Mouse (Mus musculus): Measurements from ENCODE around the gene Fam166b. TPM values are rescaled to one million over a fixed set of nuclear protein-coding genes. Genes with fewer than 3 reads are reported as not detected.

The Fam166b gene
- polyA plus RNA-seq (2015; fragmentation: Nextera tagmentation; extraction: Ambion mirVana) = 0.65 and 0.70 TPM in 2 replicates

DNA sequence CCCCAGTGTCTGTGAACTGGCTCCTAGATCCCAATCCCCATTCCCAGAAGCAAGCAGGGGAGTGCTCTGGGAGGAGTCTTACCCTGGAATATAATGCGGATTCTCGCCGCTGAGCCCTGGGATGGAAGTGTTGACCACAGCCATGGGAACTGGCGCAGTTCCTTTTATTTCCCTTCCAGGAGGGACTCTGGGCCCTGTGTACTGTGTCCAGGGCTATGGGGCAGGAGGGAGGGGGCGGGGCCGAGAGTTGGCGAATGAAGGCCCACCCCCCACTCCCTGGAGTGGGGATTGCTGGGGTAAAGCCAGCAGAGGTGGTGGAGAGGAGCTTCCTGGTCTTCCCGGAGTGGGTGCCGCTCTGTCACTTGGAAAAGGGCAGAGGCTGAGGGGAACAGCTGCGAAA is at the start of gene Fam166b:
Gene Fam166b, minus strand, starts transcription at position 189 of the 400 bp plus-strand sequence.
- Histone ChIP-seq H3K9me3 (no peaks in the 10 kb centered on the region), H3K4me1 (peaks cover 18% of the 10 kb centered on the region; the same call in 1 of the 2 replicates), H3K9ac (replicated peaks) (no peak within 1 kb of the TSS; the same call in 1 of the 2 replicates), H3K36me3 (peaks cover 31% of the 10 kb centered on the region), H3K4me2 (replicated peaks) (no peak within 1 kb of the TSS), H3K4me3 (no peak within 1 kb of the TSS), H3K27me3 (peaks cover 7% of the 10 kb centered on the region; the same call in 1 of the 2 replicates), H3K27ac (replicated peaks) (no peak within 1 kb of the TSS)
- 6% methylated on average over 10 of the region's 10 CpGs for WGBS
- ATAC-seq (replicated peaks) = no peak

DNA sequence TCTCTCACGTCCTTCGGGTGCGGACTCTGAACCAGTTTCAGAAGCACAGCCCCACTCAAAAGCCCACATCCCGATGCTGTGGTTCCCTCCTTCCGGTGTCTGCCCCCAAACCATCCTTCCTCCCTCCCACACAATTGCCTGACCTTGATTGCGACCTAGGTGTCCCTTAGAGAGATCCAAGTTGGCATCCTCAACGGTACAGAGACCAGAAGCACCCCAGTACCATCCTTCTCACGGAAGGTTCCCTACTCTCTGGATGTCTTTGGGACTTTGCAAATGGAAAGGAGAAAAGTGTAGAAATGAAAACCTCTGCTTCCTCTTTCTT is 49.6 kb upstream of the Fam166b start:
- ATAC-seq (replicated peaks) = peak; percentile 55; the same call in 1 of the 2 replicates
- peak overlapping the region; percentile 45 for H3K9ac ChIP-seq (replicated peaks)
- H3K4me3 ChIP-seq = peak overlapping the region; percentile 39
- peaks cover 4% of the 10 kb centered on the region; the same call in 1 of the 2 replicates for H3K4me1 ChIP-seq
- H3K4me2 ChIP-seq (replicated peaks) = peak overlapping the region; percentile 48
- H3K9me3 ChIP-seq = no peaks in the 10 kb centered on the region
- WGBS = 63% methylated on average over 8 of the region's 8 CpGs
- H3K27me3 ChIP-seq = no peaks in the 10 kb centered on the region
- 0 out of 2 replicates have a peak overlapping the region, but pooled peaks have one; percentile 31 for H3K27ac ChIP-seq (replicated peaks)
- H3K36me3 ChIP-seq = no peaks in the 10 kb centered on the region

DNA sequence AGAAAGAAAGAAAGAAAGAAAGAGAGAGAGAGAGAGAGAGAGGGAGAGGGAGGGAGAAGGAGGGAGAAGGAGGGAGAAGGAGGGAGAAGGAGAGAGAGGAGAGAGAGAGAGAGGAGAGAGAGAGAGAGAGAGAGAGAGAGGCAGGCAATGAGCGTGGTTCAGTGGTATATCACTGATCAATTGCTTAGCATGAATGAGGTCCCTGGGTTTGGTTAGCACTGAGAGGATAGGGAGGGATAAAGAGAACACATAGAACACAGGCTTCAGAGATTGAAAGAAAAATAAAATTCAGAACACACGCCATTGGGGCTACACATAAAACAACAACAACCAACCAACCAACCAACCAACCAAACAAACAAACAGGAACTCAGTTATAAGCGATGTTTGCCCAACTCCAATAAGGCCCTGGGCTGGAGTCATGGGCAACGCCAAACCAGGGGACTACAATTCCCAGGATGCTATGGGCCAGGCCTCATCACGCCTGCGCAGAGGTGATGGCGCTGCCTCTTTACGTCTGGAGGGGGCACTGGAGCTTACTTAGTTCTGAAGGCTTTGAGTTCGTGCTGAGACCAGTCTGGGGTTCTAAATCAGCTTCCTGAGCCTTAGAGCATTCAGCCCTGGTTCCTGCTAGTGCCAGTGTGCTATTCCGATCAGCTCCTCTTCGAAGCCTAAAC is 49.1 kb upstream of the Fam166b start:
- Histone ChIP-seq H3K27me3 (no peaks in the 10 kb centered on the region), H3K27ac (replicated peaks) (0 out of 2 replicates have a peak overlapping the region, but pooled peaks have one; percentile 31)
- WGBS = 19% methylated on average over 11 of the region's 11 CpGs

DNA sequence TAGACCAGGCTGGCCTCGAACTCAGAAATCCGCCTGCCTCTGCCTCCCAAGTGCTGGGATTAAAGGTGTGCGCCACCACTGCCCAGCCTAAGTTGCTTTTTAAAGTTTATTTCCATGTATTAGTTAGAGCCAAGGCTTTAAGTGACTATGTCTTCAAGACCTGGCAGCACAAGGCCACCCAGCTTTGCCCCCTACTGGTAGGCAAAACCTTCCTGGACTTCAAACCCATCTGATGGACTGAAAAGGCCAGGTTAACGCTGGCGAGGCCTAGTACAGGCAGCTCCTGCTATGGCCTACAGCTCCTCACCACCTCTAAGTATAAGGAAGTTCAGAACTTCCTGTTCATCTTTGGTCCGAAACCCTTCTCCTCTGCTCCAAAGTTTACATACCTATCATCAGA is 47.7 kb upstream of the Fam166b start:
- Histone ChIP-seq H3K4me1 (peaks cover 4% of the 10 kb centered on the region; the same call in 1 of the 2 replicates), H3K4me2 (replicated peaks) (no peak overlapping the region), H3K36me3 (no peaks in the 10 kb centered on the region), H3K27me3 (no peaks in the 10 kb centered on the region), H3K9ac (replicated peaks) (no peak overlapping the region), H3K27ac (replicated peaks) (no peak overlapping the region), H3K4me3 (no peak overlapping the region), H3K9me3 (no peaks in the 10 kb centered on the region)
- WGBS = 88% methylated on average over 6 of the region's 6 CpGs
- no peak for ATAC-seq (replicated peaks)

More for the DNA sequence above, 49.1 kb upstream of the Fam166b start:
- Histone ChIP-seq H3K9ac (replicated peaks) (peak overlapping the region; percentile 45), H3K9me3 (no peaks in the 10 kb centered on the region), H3K4me1 (peaks cover 4% of the 10 kb centered on the region; the same call in 1 of the 2 replicates), H3K36me3 (no peaks in the 10 kb centered on the region), H3K4me2 (replicated peaks) (peak overlapping the region; percentile 48), H3K4me3 (peak overlapping the region; percentile 39)
- ATAC-seq (replicated peaks) = peak; percentile 99

DNA sequence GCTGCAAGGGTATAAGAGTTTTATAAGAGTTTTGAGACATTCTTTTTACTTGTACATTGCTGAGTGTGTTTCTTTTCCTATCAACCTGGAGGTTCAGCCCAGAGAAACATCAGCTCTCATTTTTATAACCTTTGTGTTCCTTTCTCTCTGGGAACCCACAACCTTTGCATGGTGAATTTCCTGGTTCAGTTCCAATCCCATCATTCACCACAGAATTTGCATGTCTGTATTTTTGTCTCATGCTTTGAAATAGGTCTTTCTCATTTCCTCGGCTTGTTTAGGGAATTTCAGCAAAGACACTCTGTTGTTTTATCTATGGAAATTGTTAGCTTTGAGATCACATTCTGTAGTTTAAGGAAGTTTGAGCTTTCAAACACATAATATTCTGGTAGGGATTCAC is 44.7 kb upstream of the Fam166b start:
- Histone ChIP-seq H3K27ac (replicated peaks) (no peak overlapping the region), H3K27me3 (no peaks in the 10 kb centered on the region), H3K4me2 (replicated peaks) (no peak overlapping the region), H3K4me3 (no peak overlapping the region), H3K4me1 (peaks cover 4% of the 10 kb centered on the region; the same call in 1 of the 2 replicates), H3K9me3 (no peaks in the 10 kb centered on the region), H3K36me3 (no peaks in the 10 kb centered on the region), H3K9ac (replicated peaks) (no peak overlapping the region)
- ATAC-seq (replicated peaks) = no peak
- 83% methylated on average over 1 of the region's 1 CpGs for WGBS

DNA sequence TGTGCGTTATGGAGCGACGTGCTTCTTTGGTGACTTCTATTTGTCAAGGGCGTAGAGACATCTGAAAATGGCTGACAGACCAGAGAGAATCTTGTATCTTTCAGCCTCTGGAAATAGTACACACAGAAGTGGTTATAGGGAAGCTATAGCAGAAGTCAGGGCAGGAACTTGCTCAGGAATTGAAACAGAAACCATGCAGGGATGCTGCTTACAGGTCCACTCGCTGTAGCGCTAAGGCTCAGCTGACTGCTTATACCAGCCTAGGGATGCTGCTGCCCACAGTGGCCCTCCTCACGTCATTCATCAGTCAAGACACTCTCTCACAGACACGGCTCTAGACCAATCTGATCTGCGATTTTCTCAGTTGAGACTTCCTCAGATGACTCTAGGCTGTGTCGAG is 41.4 kb upstream of the Fam166b start:
- Histone ChIP-seq H3K36me3 (no peaks in the 10 kb centered on the region), H3K4me3 (no peak overlapping the region), H3K9me3 (no peaks in the 10 kb centered on the region), H3K9ac (replicated peaks) (no peak overlapping the region), H3K27me3 (no peaks in the 10 kb centered on the region), H3K4me1 (no peaks in the 10 kb centered on the region), H3K27ac (replicated peaks) (no peak overlapping the region), H3K4me2 (replicated peaks) (no peak overlapping the region)
- ATAC-seq (replicated peaks) = no peak
- WGBS = 94% methylated on average over 10 of the region's 10 CpGs

DNA sequence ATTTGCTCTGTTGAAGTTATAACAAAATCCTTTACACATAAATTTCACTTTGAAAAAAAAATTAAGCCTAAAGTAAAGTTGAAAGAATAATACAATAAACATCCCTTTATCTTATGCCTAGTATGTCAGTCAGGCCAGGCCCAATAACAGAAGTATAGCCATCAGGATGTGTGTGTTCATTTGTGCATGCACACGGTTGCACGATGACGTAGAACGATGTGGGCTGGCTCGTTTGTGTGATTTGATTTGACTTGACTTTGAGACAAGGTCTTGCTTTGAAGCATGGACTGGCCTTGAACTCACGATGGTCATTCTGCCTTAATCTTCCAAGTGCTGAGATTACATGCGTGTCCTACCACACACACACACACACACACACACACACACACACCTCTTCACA is 37.9 kb upstream of the Fam166b start:
- H3K9ac ChIP-seq (replicated peaks) = no peak overlapping the region
- H3K4me3 ChIP-seq = no peak overlapping the region
- no peak overlapping the region for H3K27ac ChIP-seq (replicated peaks)
- H3K4me1 ChIP-seq = no peaks in the 10 kb centered on the region
- no peaks in the 10 kb centered on the region for H3K9me3 ChIP-seq
- no peaks in the 10 kb centered on the region for H3K27me3 ChIP-seq
- no peak overlapping the region for H3K4me2 ChIP-seq (replicated peaks)
- no peaks in the 10 kb centered on the region for H3K36me3 ChIP-seq
- 94% methylated on average over 7 of the region's 7 CpGs for WGBS
- no peak for ATAC-seq (replicated peaks)

DNA sequence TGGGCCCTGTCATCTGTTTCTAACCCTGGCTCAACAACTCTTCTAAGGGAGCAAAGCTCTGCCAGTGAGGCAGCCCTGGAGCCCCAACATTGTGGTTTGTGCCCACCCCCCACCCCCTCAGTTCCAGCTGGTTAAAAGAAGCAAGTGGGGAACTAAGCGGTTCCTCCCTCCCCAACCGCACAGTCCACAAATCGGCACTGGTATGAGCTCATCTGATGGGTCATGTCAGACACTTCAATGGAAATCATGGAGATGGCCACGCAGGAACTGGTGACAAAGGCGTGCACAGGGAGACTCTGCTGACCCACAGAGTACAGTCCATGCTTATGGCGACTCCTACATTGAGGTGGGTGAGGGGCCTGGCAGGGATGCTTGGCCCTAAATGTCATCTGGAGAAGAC is 37.0 kb upstream of the Fam166b start:
- H3K4me2 ChIP-seq (replicated peaks) = no peak overlapping the region
- H3K9ac ChIP-seq (replicated peaks) = no peak overlapping the region
- no peak overlapping the region for H3K27ac ChIP-seq (replicated peaks)
- no peak for ATAC-seq (replicated peaks)
- H3K36me3 ChIP-seq = no peaks in the 10 kb centered on the region
- H3K4me3 ChIP-seq = no peak overlapping the region
- no peaks in the 10 kb centered on the region for H3K27me3 ChIP-seq
- H3K4me1 ChIP-seq = no peaks in the 10 kb centered on the region
- WGBS = 92% methylated on average over 6 of the region's 6 CpGs
- H3K9me3 ChIP-seq = no peaks in the 10 kb centered on the region

DNA sequence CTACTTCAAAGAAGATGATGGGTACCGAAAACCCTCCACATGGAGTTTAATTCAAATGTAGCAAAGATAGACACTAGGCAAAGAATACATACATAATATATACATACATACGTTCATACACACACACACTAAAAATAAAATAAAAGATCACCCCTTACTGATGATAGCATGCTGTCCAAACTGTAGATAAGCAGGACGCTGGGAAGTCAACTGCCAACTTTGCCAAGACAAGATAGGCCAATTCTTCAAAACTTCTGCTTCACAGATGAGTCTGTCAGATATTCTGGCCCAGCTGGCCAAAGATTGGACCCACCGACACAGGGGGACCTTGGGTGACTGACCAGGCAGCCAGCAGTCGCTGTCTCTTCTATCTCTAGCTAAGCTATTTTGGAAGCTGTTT is 34.2 kb upstream of the Fam166b start:
- H3K4me2 ChIP-seq (replicated peaks) = no peak overlapping the region
- no peak overlapping the region for H3K27ac ChIP-seq (replicated peaks)
- H3K36me3 ChIP-seq = no peaks in the 10 kb centered on the region
- H3K27me3 ChIP-seq = no peaks in the 10 kb centered on the region
- H3K4me1 ChIP-seq = no peaks in the 10 kb centered on the region
- H3K4me3 ChIP-seq = no peak overlapping the region
- H3K9me3 ChIP-seq = no peaks in the 10 kb centered on the region
- WGBS = 94% methylated on average over 5 of the region's 5 CpGs
- H3K9ac ChIP-seq (replicated peaks) = no peak overlapping the region
- no peak for ATAC-seq (replicated peaks)

DNA sequence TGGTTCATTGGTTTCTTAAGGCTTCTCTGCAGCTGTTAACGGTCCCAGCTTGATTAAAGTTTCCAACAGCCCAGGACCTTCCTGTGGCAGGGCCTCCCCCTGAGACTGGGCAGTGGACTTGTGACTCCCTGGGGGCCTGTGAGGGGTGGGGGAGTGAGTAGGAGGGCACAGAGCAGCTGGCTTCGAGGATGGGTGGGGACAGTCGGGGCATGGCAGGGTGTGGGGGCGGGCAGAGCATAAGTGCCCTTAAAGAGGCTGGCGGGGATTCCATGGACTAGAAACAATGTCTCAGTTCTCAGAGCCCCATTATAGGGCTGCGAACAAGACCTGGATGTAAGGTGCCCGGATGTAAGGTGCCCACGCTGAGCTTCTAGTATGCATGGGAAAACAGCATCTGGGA is 28.2 kb upstream of the Fam166b start:
- Histone ChIP-seq H3K4me2 (replicated peaks) (no peak overlapping the region), H3K36me3 (no peaks in the 10 kb centered on the region), H3K9me3 (no peaks in the 10 kb centered on the region), H3K4me1 (peaks cover 4% of the 10 kb centered on the region), H3K9ac (replicated peaks) (no peak overlapping the region), H3K27ac (replicated peaks) (no peak overlapping the region), H3K27me3 (0 out of 2 replicates have a peak, but pooled peaks cover 5% of the 10 kb centered on the region), H3K4me3 (no peak overlapping the region)
- ATAC-seq (replicated peaks) = no peak
- WGBS = 26% methylated on average over 8 of the region's 8 CpGs

DNA sequence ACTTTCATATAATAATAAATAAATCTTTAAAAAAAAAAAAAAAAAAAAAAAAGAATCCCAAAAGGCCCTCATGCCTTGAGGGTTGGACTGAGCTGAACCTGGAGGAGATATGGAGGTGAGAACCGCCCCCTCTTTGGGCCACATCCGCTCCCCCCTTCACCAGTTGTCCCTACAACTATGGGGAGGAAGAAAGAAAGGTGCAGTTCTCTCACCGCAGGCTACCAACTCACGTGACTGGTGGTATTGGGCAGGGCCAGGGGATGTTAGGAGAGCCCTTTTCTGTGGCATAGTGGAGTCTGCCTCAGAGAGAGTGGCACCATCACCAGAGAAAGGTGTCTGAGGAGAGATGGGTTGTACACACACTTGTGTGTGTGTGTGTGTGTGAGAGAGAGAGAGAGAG is 27.5 kb upstream of the Fam166b start:
- Histone ChIP-seq H3K27ac (replicated peaks) (no peak overlapping the region), H3K36me3 (no peaks in the 10 kb centered on the region), H3K27me3 (0 out of 2 replicates have a peak, but pooled peaks cover 5% of the 10 kb centered on the region), H3K4me3 (no peak overlapping the region), H3K9me3 (no peaks in the 10 kb centered on the region), H3K4me1 (peaks cover 4% of the 10 kb centered on the region), H3K9ac (replicated peaks) (no peak overlapping the region), H3K4me2 (replicated peaks) (no peak overlapping the region)
- ATAC-seq (replicated peaks) = no peak
- 37% methylated on average over 4 of the region's 4 CpGs for WGBS

DNA sequence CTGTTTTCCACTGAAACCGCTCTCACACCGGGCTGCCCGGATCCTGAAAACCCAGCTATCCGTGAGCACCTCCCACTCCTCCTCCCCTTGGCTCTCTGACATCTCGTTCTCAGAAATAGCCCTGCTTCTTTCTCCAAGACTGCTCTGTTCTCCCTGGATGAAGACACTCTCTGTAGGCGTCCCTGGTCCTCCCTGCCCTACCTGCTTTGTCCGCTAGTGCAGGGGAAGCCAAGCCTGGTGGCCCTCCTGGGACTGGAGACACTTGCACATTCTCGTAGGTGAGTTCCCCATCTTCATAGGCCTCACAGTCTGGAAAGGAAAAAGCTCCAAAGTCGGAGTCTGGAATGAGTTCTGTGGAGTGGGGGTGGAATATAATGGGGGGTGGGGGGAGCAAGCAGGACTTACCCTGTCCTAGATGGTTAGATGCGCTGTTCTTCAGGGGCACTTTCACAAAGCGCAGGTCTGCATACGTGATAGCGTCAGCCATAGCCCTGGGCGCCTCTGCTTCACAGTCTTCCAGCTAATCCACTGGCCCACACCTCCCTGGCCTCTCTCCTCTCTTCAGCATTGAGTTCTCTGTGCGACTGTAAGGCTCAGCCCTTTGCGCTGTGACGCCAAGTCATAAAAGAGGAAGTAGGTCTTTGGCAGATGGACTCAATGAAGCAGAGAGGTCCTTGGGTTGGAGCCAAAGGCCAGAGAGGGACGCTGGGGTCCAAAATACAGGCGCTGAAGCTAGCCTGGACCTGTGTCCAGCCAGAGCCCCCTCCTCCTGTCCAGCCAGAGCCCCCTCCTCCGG is 25.3 kb upstream of the Fam166b start, which contains the start of gene Cd72:
Gene Cd72, minus strand, starts transcription at position 588 of the 796 bp plus-strand sequence.
- 0 out of 2 replicates have a peak within 1 kb of the TSS, but pooled peaks have one; percentile 2 for H3K4me3 ChIP-seq
- H3K36me3 ChIP-seq = no peaks in the 10 kb centered on the region
- no peak for ATAC-seq (replicated peaks)
- H3K4me2 ChIP-seq (replicated peaks) = peak within 1 kb of the TSS; percentile 32
- H3K4me1 ChIP-seq = peaks cover 4% of the 10 kb centered on the region
- H3K27ac ChIP-seq (replicated peaks) = no peak within 1 kb of the TSS
- 0 out of 2 replicates have a peak, but pooled peaks cover 5% of the 10 kb centered on the region for H3K27me3 ChIP-seq
- 0 out of 2 replicates have a peak within 1 kb of the TSS, but pooled peaks have one; percentile 8 for H3K9ac ChIP-seq (replicated peaks)
- 37% methylated on average over 20 of the region's 20 CpGs for WGBS
- no peaks in the 10 kb centered on the region for H3K9me3 ChIP-seq
